In genomic region chr4:119194909-119195581, GRCm38 (mm10) we compare ENCODE assay signal across 8 mouse cellular contexts. TPM values are rescaled to one million over a fixed set of nuclear protein-coding genes. Genes with fewer than 3 reads are reported as not detected.
DNase-seq lines count a peak whose midpoint lies in the region; ATAC-seq and TF ChIP-seq lines count a peak whose summit lies in the region.

Gene Svbp, plus strand, starts transcription at chr4:119195306.

- H3K4me1 ChIP-seq in embryonic fibroblast, embryonic 13.5 days (ENCODE audit: control insufficient read depth, insufficient read depth, low read length) = 0 out of 2 replicates have a peak, but pooled peaks cover 5% of the 10 kb centered on the region
- H3K4me1 ChIP-seq in kidney, embryonic 14.5 days (ENCODE audit: control insufficient read depth, insufficient read depth, low read length) = no peaks in the 10 kb centered on the region
- H3K4me1 ChIP-seq in limb, embryonic 14.5 days (ENCODE audit: control insufficient read depth, insufficient read depth, low read length) = peaks cover 5% of the 10 kb centered on the region
- H3K4me1 ChIP-seq in midbrain, embryonic 16.5 days (ENCODE audit: control insufficient read depth, insufficient read depth, low read length) = peaks cover 21% of the 10 kb centered on the region
- H3K4me1 ChIP-seq in spleen, adult 2 months (ENCODE audit: control insufficient read depth, insufficient read depth, insufficient read length) = peaks cover 6% of the 10 kb centered on the region; the same call in 1 of the 2 replicates

- peak within 1 kb of the TSS; percentile 60 for H3K27ac ChIP-seq in embryonic fibroblast, embryonic 13.5 days (ENCODE audit: insufficient read depth, low read length)
- peak within 1 kb of the TSS; percentile 24; the same call in 1 of the 2 replicates for H3K27ac ChIP-seq in kidney, embryonic 14.5 days (ENCODE audit: low read depth, low read length)
- H3K27ac ChIP-seq in limb, embryonic 14.5 days (replicated peaks; ENCODE audit: low read depth, low read length) = peak within 1 kb of the TSS; percentile 86
- peak within 1 kb of the TSS; percentile 86 for H3K27ac ChIP-seq in midbrain, embryonic 16.5 days (ENCODE audit: low read length)
- H3K27ac ChIP-seq in spleen, adult 2 months (ENCODE audit: insufficient read depth, low read length) = peak within 1 kb of the TSS; percentile 32; the same call in 1 of the 2 replicates

- peak; percentile 97 for ATAC-seq in kidney, embryonic 14.5 days (ENCODE audit: low FRiP score, low TSS enrichment)
- peak; percentile 93 for ATAC-seq in limb, embryonic 14.5 days (ENCODE audit: low FRiP score, low read depth)
- ATAC-seq in midbrain, embryonic 16.5 days = peak; percentile 88

- peaks cover 9% of the 10 kb centered on the region; the same call in 1 of the 2 replicates for H3K36me3 ChIP-seq in kidney, embryonic 14.5 days (ENCODE audit: control insufficient read depth, insufficient read depth, low read length)
- peaks cover 15% of the 10 kb centered on the region; the same call in 1 of the 2 replicates for H3K36me3 ChIP-seq in limb, embryonic 14.5 days (ENCODE audit: control insufficient read depth, insufficient read depth, low read length)
- no peaks in the 10 kb centered on the region for H3K36me3 ChIP-seq in midbrain, embryonic 16.5 days (ENCODE audit: control insufficient read depth, insufficient read depth, low read length)
- H3K36me3 ChIP-seq in spleen, adult 2 months (ENCODE audit: control insufficient read depth, insufficient read depth, low read length) = no peaks in the 10 kb centered on the region

- no peak for TF ChIP-seq CTCF in embryonic fibroblast, embryonic 13.5 days (IDR thresholded peaks at IDR 0.05; ENCODE audit: borderline replicate concordance, insufficient read depth, low read length)
- TF ChIP-seq CTCF in spleen, adult 2 months (IDR thresholded peaks at IDR 0.05; ENCODE audit: extremely low read depth, insufficient read depth, insufficient read length, insufficient replicate concordance) = no peak

- WGBS in kidney, embryonic 14.5 days = under 1% methylated on average over 45 of the region's 47 CpGs
- 3% methylated on average over 12 of the region's 47 CpGs for WGBS in limb, embryonic 14.5 days
- WGBS in midbrain, embryonic 16.5 days = under 1% methylated on average over 34 of the region's 47 CpGs
- under 1% methylated on average over 35 of the region's 47 CpGs for WGBS in spleen, adult 2 months

- peak within 1 kb of the TSS; percentile 72 for H3K4me2 ChIP-seq in kidney, embryonic 14.5 days (replicated peaks; ENCODE audit: low read depth, low read length)
- peak within 1 kb of the TSS; percentile 71 for H3K4me2 ChIP-seq in limb, embryonic 14.5 days (replicated peaks; ENCODE audit: low read depth, low read length, severe bottlenecking)
- H3K4me2 ChIP-seq in midbrain, embryonic 16.5 days (ENCODE audit: low read length) = peak within 1 kb of the TSS; percentile 76

- no peaks in the 10 kb centered on the region for H3K9me3 ChIP-seq in kidney, embryonic 14.5 days (ENCODE audit: control insufficient read depth, low read length)
- H3K9me3 ChIP-seq in limb, embryonic 14.5 days (ENCODE audit: control insufficient read depth, low read length) = no peaks in the 10 kb centered on the region
- no peaks in the 10 kb centered on the region for H3K9me3 ChIP-seq in midbrain, embryonic 16.5 days (replicated peaks; ENCODE audit: control insufficient read depth, low read length, poor library complexity, severe bottlenecking)

- peak; percentile 66 for TF ChIP-seq POLR2A in embryonic fibroblast, embryonic 13.5 days (IDR thresholded peaks at IDR 0.05; ENCODE audit: low read depth, low read length)
- TF ChIP-seq POLR2A in limb, embryonic 14.5 days (IDR thresholded peaks at IDR 0.05; ENCODE audit: borderline replicate concordance, extremely low read depth, insufficient read depth, insufficient read length) = peak; percentile 68; the same call in 1 of the 2 replicates
- no peak for TF ChIP-seq POLR2A in spleen, adult 2 months (IDR thresholded peaks at IDR 0.05; ENCODE audit: low read depth, low read length)

- DNase-seq in A20 (ENCODE audit: low read depth, low spot score) = peak; percentile 91
- peak; percentile 95 for DNase-seq in brain, adult 2 months (ENCODE audit: low read depth, low spot score)
- DNase-seq in heart, adult 9 months (ENCODE audit: low spot score in 2 of 2) = peak; percentile 79 to 82
- peak; percentile 87 for DNase-seq in limb, embryonic 14.5 days (ENCODE audit: low spot score)
- peak; percentile 70 to 85 for DNase-seq in spleen, adult 2 months (ENCODE audit: low read depth in 1 of 2, low spot score in 2 of 2)

- peak within 1 kb of the TSS; percentile 68 for H3K4me3 ChIP-seq in embryonic fibroblast, embryonic 13.5 days (ENCODE audit: insufficient read depth, low read length)
- H3K4me3 ChIP-seq in kidney, embryonic 14.5 days (ENCODE audit: low read length) = peak within 1 kb of the TSS; percentile 87
- peak within 1 kb of the TSS; percentile 83 for H3K4me3 ChIP-seq in limb, embryonic 14.5 days (replicated peaks; ENCODE audit: low read length)
- H3K4me3 ChIP-seq in midbrain, embryonic 16.5 days (ENCODE audit: low read depth, low read length) = peak within 1 kb of the TSS; percentile 52
- peak within 1 kb of the TSS; percentile 84 for H3K4me3 ChIP-seq in spleen, adult 2 months (ENCODE audit: extremely low read depth, insufficient read depth, insufficient read length)

- H3K27me3 ChIP-seq in kidney, embryonic 14.5 days (ENCODE audit: control insufficient read depth, insufficient read depth, low read length) = no peaks in the 10 kb centered on the region
- H3K27me3 ChIP-seq in limb, embryonic 14.5 days (ENCODE audit: control insufficient read depth, insufficient read depth, low read length) = no peaks in the 10 kb centered on the region
- H3K27me3 ChIP-seq in midbrain, embryonic 16.5 days (ENCODE audit: control insufficient read depth, insufficient read depth, low read depth, low read length) = no peaks in the 10 kb centered on the region
- no peaks in the 10 kb centered on the region for H3K27me3 ChIP-seq in spleen, adult 2 months (ENCODE audit: control insufficient read depth, insufficient read depth, low read length)

- peak within 1 kb of the TSS; percentile 85 for H3K9ac ChIP-seq in kidney, embryonic 14.5 days (ENCODE audit: low read depth, low read length)
- peak within 1 kb of the TSS; percentile 90 for H3K9ac ChIP-seq in limb, embryonic 14.5 days (ENCODE audit: low read depth, low read length, severe bottlenecking)
- peak within 1 kb of the TSS; percentile 64 for H3K9ac ChIP-seq in midbrain, embryonic 16.5 days (ENCODE audit: low read depth, low read length)

RNA-seq across cellular contexts. Expression of gene Svbp, which starts in this region (rescaled TPM):
- polyA plus RNA-seq in embryonic fibroblast, embryonic 13.5 days (2011; ENCODE audit: insufficient read length, low read depth, missing spikeins) = 42.2 and 57.6 TPM in 2 replicates
- polyA plus RNA-seq in kidney, embryonic 14.5 days (2014; fragmentation: Nextera tagmentation; extraction: Ambion mirVana) = 131 and 180 TPM in 2 replicates
- 109 and 125 TPM in 2 replicates for polyA plus RNA-seq in limb, embryonic 14.5 days (2012; rRNA removed)
- 211 and 245 TPM in 2 replicates for polyA plus RNA-seq in limb, embryonic 14.5 days (2014; fragmentation: Nextera tagmentation; extraction: Ambion mirVana)
- 220 and 230 TPM in 2 replicates for polyA plus RNA-seq in midbrain, embryonic 16.5 days (2015; fragmentation: Nextera tagmentation; extraction: Ambion mirVana)
- 23.0 and 24.8 TPM in 2 replicates for polyA plus RNA-seq in spleen, adult 2 months (2012; rRNA removed)

Comparison
In these comparisons a context has a peak if more than half of its experiments do, and no peak if none do; other contexts are left out.
1. Peak in every context shown above with its lines: DNase-seq, ATAC-seq, H3K4me3 ChIP-seq and H3K27ac ChIP-seq.
2. H3K27ac ChIP-seq: peak in every context shown above with its lines; median percentile 86 in limb, embryonic 14.5 days; 86 in midbrain, embryonic 16.5 days; 60 in embryonic fibroblast, embryonic 13.5 days; 32 in spleen, adult 2 months; 24 in kidney, embryonic 14.5 days.